Mouse (Mus musculus): ENCODE data around the gene Map7.

GRCm38 (mm10) chr10:20136505-20136904 is 11.8 kb upstream of the Map7 start:
- no peak for TF ChIP-seq CTCF (conservative IDR thresholded peaks at IDR 0.05; ENCODE audit: insufficient read depth, insufficient read length, low read depth, low read length)
- no peak for TF ChIP-seq POLR2A (IDR thresholded peaks at IDR 0.05; ENCODE audit: low read depth, low read length)
